In genomic region chr17:27767543-27767942, GRCm38 (mm10) we compare ENCODE assay signal across 27 mouse cellular contexts. TPM values are rescaled to one million over a fixed set of nuclear protein-coding genes. Genes with fewer than 3 reads are reported as not detected.
DNase-seq lines count a peak whose midpoint lies in the region; TF ChIP-seq lines count a peak whose summit lies in the region.
"Had no signal": no experiment of that assay in that cellular context is flagged by ENCODE, and none has a peak within 500 bp of the region (broad histone marks: within the 10 kb centered on the region; RNA-seq: fewer than 3 reads in every experiment).

No protein-coding gene starts in this region.

- TF ChIP-seq POLR2A in bone marrow macrophage, adult 2 months (IDR thresholded peaks at IDR 0.05; ENCODE audit: borderline replicate concordance, low read depth, low read length) = no peak

- peak; percentile 45 for DNase-seq in adrenal gland, adult 2 months
- no peak for DNase-seq in adrenal gland, postnatal 25 days
- DNase-seq in 3134 (ENCODE audit: extremely low read depth, insufficient read length, low spot score) = peak; percentile 57
- no peak for DNase-seq in lung, postnatal 14 days
- DNase-seq in T-cell, adult 2 months (ENCODE audit: low spot score) = no peak
- DNase-seq: cerebellum, adult 9-11 months; heart, postnatal 10 days; kidney, adult 9 months; kidney, postnatal 14 days; liver, postnatal 0 days; midbrain, embryonic 14.5 days; retina, postnatal 1 day; thymus, postnatal 14 days had no signal

- H3K4me3 ChIP-seq in bone marrow macrophage, adult 2 months (ENCODE audit: insufficient read depth, low read length) = no peak overlapping the region
- H3K4me3 ChIP-seq in macrophage (ENCODE audit: inconsistent target) = no peak overlapping the region
- H3K4me3 ChIP-seq: embryonic facial prominence, embryonic 12.5 days; heart, embryonic 10.5 days; hindbrain, embryonic 10.5 days; limb, embryonic 12.5 days; neural tube, embryonic 12.5 days had no signal

- peaks cover 58% of the 10 kb centered on the region for H3K36me3 ChIP-seq in macrophage (ENCODE audit: inconsistent target)

- peaks cover 21% of the 10 kb centered on the region for H3K4me1 ChIP-seq in bone marrow macrophage, adult 2 months (ENCODE audit: control insufficient read depth, insufficient read depth, low read length)
- H3K4me1 ChIP-seq: embryonic facial prominence, embryonic 12.5 days; hindbrain, embryonic 10.5 days; limb, embryonic 12.5 days; neural tube, embryonic 12.5 days had no signal

- H3K79me2 ChIP-seq in macrophage (ENCODE audit: inconsistent target) = peaks cover 96% of the 10 kb centered on the region

- TF ChIP-seq CTCF in bone marrow macrophage, adult 2 months (IDR thresholded peaks at IDR 0.05; ENCODE audit: low read depth, low read length) = no peak

- WGBS in macrophage (ENCODE audit: missing documents) = 38% methylated on average over 12 of the region's 12 CpGs

- peak overlapping the region; percentile 24; the same call in 1 of the 2 replicates for H3K27ac ChIP-seq in bone marrow macrophage, adult 2 months (ENCODE audit: insufficient read depth, low read depth, low read length)
- peak overlapping the region; percentile 41 for H3K27ac ChIP-seq in macrophage
- H3K27ac ChIP-seq: embryonic facial prominence, embryonic 12.5 days; heart, embryonic 10.5 days; hindbrain, embryonic 10.5 days; hindbrain, postnatal 0 days; limb, embryonic 12.5 days; neural tube, embryonic 12.5 days had no signal

RNA-seq across cellular contexts. Expression of gene Spdef, which starts 38.8 kb away (rescaled TPM):
- under 1 TPM in 1 of 2 experiments, not detected in 1; 0.28 TPM for total RNA-seq in adrenal gland, adult 2 months (2021)
- polyA plus RNA-seq in adrenal gland, adult 2 months (2012; rRNA removed) = 0.11 and 0.47 TPM in 2 replicates
- not detected in 2 replicates for total RNA-seq in adrenal gland, postnatal 25 days (2021)
- not detected in 2 replicates for polyA plus RNA-seq in bone marrow macrophage, adult 2 months (2012; ENCODE audit: insufficient read depth, insufficient read length, missing spikeins)
- 1 to 10 TPM in 4 of 26 experiments, under 1 TPM in 8, not detected in 14; 0.46 to 3.0 (median 0.84) TPM for total RNA-seq in macrophage (2018; cell fraction: chromatin; rRNA removed)
- not detected for total RNA-seq in macrophage (2018; cell fraction: cytosol; rRNA removed)
- total RNA-seq in macrophage (2018; cell fraction: nucleus; rRNA removed) = 1 to 10 TPM in 1 of 26 experiments, under 1 TPM in 3, not detected in 22; 0.27 to 1.0 (median 0.43) TPM
- polyA plus RNA-seq in macrophage (2018) = not detected in 3 replicates
- total RNA-seq: gastrocnemius, adult 8-10 months; layer of hippocampus, adult 18-20 months; layer of hippocampus, postnatal 25 days; megakaryocyte-erythroid progenitor cell, adult 5-6 weeks; MEL had no signal
- polyA plus RNA-seq: liver, embryonic 11.5 days; liver, postnatal 0 days had no signal

RNA-seq across cellular contexts. Expression of gene D17Wsu92e, which starts 52.9 kb away (rescaled TPM):
- total RNA-seq in adrenal gland, adult 2 months (2021) = 100 to 1,000 TPM; 159 to 164 TPM
- polyA plus RNA-seq in adrenal gland, adult 2 months (2012; rRNA removed) = 113 and 145 TPM in 2 replicates
- total RNA-seq in adrenal gland, postnatal 25 days (2021) = 170 and 180 TPM in 2 replicates
- 75.8 and 81.8 TPM in 2 replicates for polyA plus RNA-seq in bone marrow macrophage, adult 2 months (2012; ENCODE audit: insufficient read depth, insufficient read length, missing spikeins)
- total RNA-seq in macrophage (2018; cell fraction: chromatin; rRNA removed) = 100 to 1,000 TPM in 20 of 26 experiments, 10 to 100 TPM in 6; 40.2 to 258 (median 128) TPM
- 100 to 1,000 TPM in 25 of 26 experiments, 10 to 100 TPM in 1; 97.7 to 203 (median 138) TPM for total RNA-seq in macrophage (2018; cell fraction: cytosol; rRNA removed)
- 100 to 1,000 TPM in 21 of 26 experiments, 10 to 100 TPM in 5; 64.2 to 259 (median 158) TPM for total RNA-seq in macrophage (2018; cell fraction: nucleus; rRNA removed)
- polyA plus RNA-seq in macrophage (2018) = 79.5 to 101 TPM (median 86.2 TPM) in 3 replicates

Comparison
In these comparisons a context has a peak if more than half of its experiments do, and no peak if none do; other contexts are left out.
1. DNase-seq: peak in adrenal gland, adult 2 months (single experiment) and 3134 (single experiment); none in adrenal gland, postnatal 25 days (single experiment), lung, postnatal 14 days (single experiment) and T-cell, adult 2 months (single experiment).